Mouse (Mus musculus) liver, adult 2 months (tissue): ENCODE measurements around the gene Myo1h. TPM values are rescaled to one million over a fixed set of nuclear protein-coding genes. Genes with fewer than 3 reads are reported as not detected.

ENCODE experiments used
- DNase-seq: peaks from one replicate; pipeline ENCODE4 v3.0.0-alpha.2; 2011; ENCODE audit warnings: low read depth, low spot score; ENCODE audit errors: extremely low read depth
- H3K27ac ChIP-seq: fragments of 200-500 bp; replicated peaks from 2 replicates; pipeline ENCODE4 v1.5.1; 2012; ENCODE audit warnings: low read depth, mild to moderate bottlenecking, control low read depth, inconsistent platforms, low read length; ENCODE audit not compliant: insufficient read depth
- H3K27me3 ChIP-seq: fragments of 200-500 bp; 2 replicates; pipeline ENCODE4 v1.6.1; 2012; ENCODE audit warnings: mild to moderate bottlenecking, moderate library complexity, low read length, inconsistent platforms; ENCODE audit not compliant: control insufficient read depth, insufficient read depth
- H3K36me3 ChIP-seq: fragments of 200-500 bp; 2 replicates; pipeline ENCODE4 v1.6.1; 2012; ENCODE audit warnings: low read length, inconsistent platforms; ENCODE audit not compliant: control insufficient read depth, insufficient read depth
- H3K4me1 ChIP-seq: fragments of 200-500 bp; 2 replicates; pipeline ENCODE4 v1.6.1; 2011; ENCODE audit warnings: low read length; ENCODE audit not compliant: control insufficient read depth, insufficient read depth
- H3K4me3 ChIP-seq: fragments of 200-500 bp; 2 replicates; pipeline ENCODE4 v1.5.1; 2011; ENCODE audit warnings: low read depth, mild to moderate bottlenecking, control low read depth, low read length, moderate library complexity; ENCODE audit not compliant: insufficient read depth
- H3K79me2 ChIP-seq: fragments of 200-500 bp; 2 replicates; pipeline ENCODE4 v1.6.1; 2012; ENCODE audit warnings: inconsistent platforms, mild to moderate bottlenecking, low read length, moderate library complexity; ENCODE audit not compliant: control insufficient read depth, insufficient read depth
- H3K9ac ChIP-seq: fragments of 200-500 bp; 2 replicates; pipeline ENCODE4 v1.6.1; 2012; ENCODE audit warnings: low read depth, mild to moderate bottlenecking, control low read depth, inconsistent platforms, low read length
- CTCF ChIP-seq: fragments of 200-500 bp; IDR thresholded peaks from 2 replicates; pipeline ENCODE4 v1.5.1; 2011; ENCODE audit warnings: low read depth, low read length, control low read depth
- POLR2A ChIP-seq: fragments of 200-500 bp; IDR thresholded peaks from 2 replicates; pipeline ENCODE4 v1.6.1; 2011; ENCODE audit warnings: low read length, control low read depth; ENCODE audit not compliant: insufficient read depth; ENCODE audit errors: extremely low read depth
- WGBS: fragments of 180-500 bp; shearing (Covaris S2); methylation state at CpG from one replicate; pipeline ENCODE4 v1.1.7; 2018; 5-methylcytosine and 5-hydroxymethylcytosine counted together
- polyA plus RNA-seq: library from polyadenylated mRNA; depleted of rRNA; stranded (reverse); fragments of >200 nt; gene quantifications from 2 replicates; pipeline ENCODE4 v1.2.3, GENCODE M21; 2012
- total RNA-seq: library from RNA; depleted of rRNA; stranded (reverse); fragments of >200 nt; gene quantifications from 2 replicates; pipeline ENCODE4 v1.2.3, GENCODE M21; 2014

Gene Myo1h
- total and polyA plus RNA-seq, 2 experiments = 0.09 TPM; not detected in 1

DNA sequence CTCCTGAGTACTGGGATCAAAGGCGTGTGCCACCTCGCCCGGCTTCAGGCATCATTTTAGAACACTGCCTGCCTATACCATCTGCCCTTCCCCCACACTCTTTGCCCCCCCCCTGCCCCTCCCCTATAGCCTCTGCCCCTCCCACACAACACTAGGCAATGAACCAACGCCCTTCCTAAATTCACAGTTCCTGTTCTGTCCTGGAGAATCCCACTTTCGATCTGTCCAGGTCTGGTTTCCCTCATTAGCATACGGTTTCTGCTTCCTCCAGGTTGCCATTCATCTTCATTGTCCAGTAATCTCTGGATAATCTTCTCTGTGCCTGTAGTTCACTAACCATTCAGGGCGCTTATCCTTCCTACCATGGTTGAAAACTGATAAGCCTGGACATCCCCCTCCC lies 54.6 kb downstream of the Myo1h start:
- Histone ChIP-seq H3K4me3 (no peak overlapping the region), H3K27ac (no peak overlapping the region), H3K9ac (no peak overlapping the region), H3K36me3 (no peaks in the 10 kb centered on the region), H3K27me3 (no peaks in the 10 kb centered on the region), H3K4me1 (no peaks in the 10 kb centered on the region), H3K79me2 (no peaks in the 10 kb centered on the region)
- no peak for DNase-seq
- TF ChIP-seq POLR2A = no peak
- TF ChIP-seq CTCF = no peak
- 87% methylated on average over 7 of the region's 7 CpGs for WGBS

DNA sequence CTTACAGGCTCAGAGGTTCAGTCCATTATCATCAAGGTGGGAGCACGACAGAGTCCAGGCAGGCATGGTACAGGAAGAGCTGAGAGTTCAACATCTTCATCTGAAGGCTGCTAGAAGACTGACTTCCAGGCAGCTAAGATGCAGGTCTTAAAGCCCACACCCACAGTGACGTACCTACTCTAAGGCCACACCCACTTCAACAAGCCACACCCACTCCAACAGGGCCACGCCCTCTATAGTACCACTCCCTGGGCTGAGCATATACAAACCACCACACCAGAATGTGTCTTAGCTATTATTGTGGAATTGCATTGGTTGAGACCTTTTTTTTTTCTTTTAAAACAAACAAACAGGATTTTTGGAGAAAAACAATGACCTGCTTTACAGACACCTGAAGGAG lies 56.6 kb downstream of the Myo1h start:
- Histone ChIP-seq H3K27ac (no peak overlapping the region), H3K36me3 (no peaks in the 10 kb centered on the region), H3K4me3 (no peak overlapping the region), H3K79me2 (no peaks in the 10 kb centered on the region), H3K9ac (no peak overlapping the region), H3K4me1 (no peaks in the 10 kb centered on the region), H3K27me3 (no peaks in the 10 kb centered on the region)
- DNase-seq = no peak
- WGBS = 69% methylated on average over 3 of the region's 3 CpGs
- no peak for TF ChIP-seq POLR2A
- no peak for TF ChIP-seq CTCF

DNA sequence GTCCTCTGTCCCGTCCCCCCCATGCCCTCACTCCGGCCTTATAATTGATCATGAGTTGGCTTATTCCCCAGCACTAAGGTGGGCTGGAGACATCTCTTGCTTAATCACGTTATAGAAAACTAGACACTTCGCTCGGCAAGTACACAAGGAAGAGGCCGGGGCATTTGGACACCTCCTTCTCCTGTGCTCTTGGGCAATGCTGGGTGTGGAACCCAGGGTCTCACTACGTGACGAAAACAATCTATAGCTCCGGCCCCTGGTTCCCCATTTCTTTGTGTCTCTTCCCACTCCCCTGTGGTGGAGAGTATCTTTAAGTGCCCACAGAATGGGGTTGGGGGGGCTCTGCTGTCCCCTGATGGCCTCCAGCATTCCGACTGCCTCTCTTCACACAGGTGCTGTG lies 58.0 kb downstream of the Myo1h start:
- Histone ChIP-seq H3K4me1 (no peaks in the 10 kb centered on the region), H3K4me3 (no peak overlapping the region), H3K79me2 (no peaks in the 10 kb centered on the region), H3K36me3 (no peaks in the 10 kb centered on the region), H3K27ac (no peak overlapping the region), H3K27me3 (no peaks in the 10 kb centered on the region), H3K9ac (no peak overlapping the region)
- DNase-seq = no peak
- TF ChIP-seq POLR2A (no peak), CTCF (no peak)
- WGBS = 86% methylated on average over 10 of the region's 10 CpGs

DNA sequence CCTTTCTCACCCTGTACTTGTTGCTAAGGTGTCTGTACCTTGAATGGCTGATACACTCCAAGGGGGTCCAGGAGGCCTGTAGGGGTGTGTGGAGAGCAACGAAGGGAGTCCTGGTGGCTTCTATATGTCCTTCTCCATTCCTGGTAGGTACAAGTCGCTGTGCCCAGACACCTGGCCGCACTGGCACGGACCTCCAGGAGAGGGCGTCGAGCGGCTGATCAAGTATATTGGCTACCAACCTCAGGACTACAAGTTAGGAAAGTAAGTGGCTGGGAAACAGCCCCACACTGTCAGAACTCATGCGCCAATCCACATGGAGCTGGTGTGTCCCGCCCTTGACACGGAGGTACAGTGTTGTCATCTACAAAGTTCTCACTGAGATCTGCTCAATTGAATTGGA lies 62.5 kb downstream of the Myo1h start:
- no peaks in the 10 kb centered on the region for H3K79me2 ChIP-seq
- no peak overlapping the region for H3K27ac ChIP-seq
- H3K27me3 ChIP-seq = no peaks in the 10 kb centered on the region
- H3K9ac ChIP-seq = no peak overlapping the region
- no peak overlapping the region for H3K4me3 ChIP-seq
- no peaks in the 10 kb centered on the region for H3K36me3 ChIP-seq
- TF ChIP-seq POLR2A = no peak
- peak; percentile 30; the same call in 1 of the 2 replicates for TF ChIP-seq CTCF
- DNase-seq = no peak
- no peaks in the 10 kb centered on the region for H3K4me1 ChIP-seq
- 61% methylated on average over 10 of the region's 10 CpGs for WGBS

DNA sequence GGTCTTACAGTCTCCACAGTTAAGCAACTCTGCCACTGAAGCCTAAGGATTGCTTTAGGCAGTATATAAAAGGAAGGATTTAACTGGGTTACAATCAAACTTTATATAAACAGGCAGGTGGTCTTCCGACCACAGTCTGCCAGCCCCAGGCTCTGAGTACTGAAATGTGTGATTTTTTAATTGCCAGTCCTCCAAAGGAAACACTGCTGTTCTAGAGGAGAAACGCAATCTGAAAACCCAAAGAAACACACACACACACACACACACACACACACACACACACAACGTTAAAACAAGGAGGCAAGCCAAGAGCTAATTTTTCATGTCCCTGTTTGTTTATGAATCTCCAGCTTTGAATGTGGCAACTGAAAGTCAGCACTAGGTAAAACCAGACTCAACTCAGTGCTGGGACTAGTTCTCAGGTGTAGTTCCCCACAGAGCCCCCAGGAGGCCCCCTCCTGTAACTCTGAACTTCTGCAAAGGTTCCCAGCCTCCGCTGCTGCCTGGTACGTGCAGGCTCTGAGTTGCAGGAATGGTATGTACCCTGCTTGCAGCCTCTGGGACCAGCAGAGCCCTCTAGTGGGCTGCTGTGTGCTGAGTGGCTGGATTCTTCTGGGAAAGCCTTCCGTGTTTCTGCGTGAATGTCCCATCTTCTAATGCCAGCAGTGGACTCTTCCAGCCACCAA lies 67.4 kb downstream of the Myo1h start:
- 25% methylated on average over 7 of the region's 7 CpGs for WGBS
- Histone ChIP-seq H3K4me1 (no peaks in the 10 kb centered on the region), H3K27me3 (no peaks in the 10 kb centered on the region), H3K79me2 (no peaks in the 10 kb centered on the region), H3K27ac (no peak overlapping the region), H3K4me3 (no peak overlapping the region), H3K9ac (no peak overlapping the region), H3K36me3 (no peaks in the 10 kb centered on the region)
- DNase-seq = peak; percentile 30
- TF ChIP-seq POLR2A = no peak
- TF ChIP-seq CTCF = peak; percentile 73

DNA sequence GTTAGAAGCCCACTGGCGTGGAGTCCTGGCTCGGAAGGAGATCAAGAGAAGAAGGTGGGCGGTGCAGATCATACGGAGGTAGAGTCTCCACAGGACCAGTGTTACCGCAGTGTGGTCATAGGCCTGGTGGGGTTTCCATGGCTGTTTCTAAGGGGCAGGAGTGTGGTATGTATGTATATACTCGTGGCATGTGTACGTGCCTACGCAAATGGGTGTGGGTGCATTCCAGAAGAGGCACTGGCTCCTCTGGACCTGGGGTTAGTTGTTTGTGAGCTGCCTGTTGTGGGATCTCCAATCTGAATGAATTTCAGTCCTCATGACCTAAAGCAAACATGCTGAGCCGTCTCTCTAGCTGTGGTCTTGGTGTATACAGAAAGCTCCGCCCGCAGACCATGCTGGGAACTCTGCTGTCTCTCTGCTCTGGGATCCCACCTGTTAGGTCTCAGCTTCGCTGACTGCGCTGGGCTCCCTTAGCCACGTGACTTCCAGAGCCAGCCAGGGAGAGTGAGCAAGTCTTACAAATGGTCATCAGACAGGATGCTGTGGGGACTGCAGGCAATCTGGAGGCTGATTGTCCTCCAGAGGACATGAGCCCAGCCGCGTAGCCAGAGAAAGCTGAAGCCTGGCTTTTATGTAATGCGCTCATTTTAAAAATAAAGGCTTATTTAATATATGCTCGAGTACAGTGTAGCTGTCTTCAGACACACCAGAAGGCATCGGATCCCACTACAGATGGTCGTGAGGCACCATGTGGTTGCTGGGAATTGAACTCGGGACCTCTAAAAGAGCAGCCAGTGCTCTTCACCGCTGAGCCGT lies 68.2 kb downstream of the Myo1h start:
- H3K79me2 ChIP-seq = no peaks in the 10 kb centered on the region
- no peak overlapping the region for H3K27ac ChIP-seq
- no peak for TF ChIP-seq POLR2A
- TF ChIP-seq CTCF = no peak
- WGBS = 50% methylated on average over 23 of the region's 23 CpGs
- no peak overlapping the region for H3K4me3 ChIP-seq
- no peak overlapping the region for H3K9ac ChIP-seq
- no peaks in the 10 kb centered on the region for H3K27me3 ChIP-seq
- no peak for DNase-seq
- no peaks in the 10 kb centered on the region for H3K4me1 ChIP-seq
- no peaks in the 10 kb centered on the region for H3K36me3 ChIP-seq
